Mouse (Mus musculus): Measurements from ENCODE around the gene Krt84. TPM values are rescaled to one million over a fixed set of nuclear protein-coding genes. Genes with fewer than 3 reads are reported as not detected.
A peak's percentile ranks its signal among the peaks of the same experiment; 100 is the strongest.

Krt84 gene
- not detected in 2 replicates for polyA plus RNA-seq (2016; fragmentation: Nextera tagmentation; extraction: Ambion mirVana)

DNA sequence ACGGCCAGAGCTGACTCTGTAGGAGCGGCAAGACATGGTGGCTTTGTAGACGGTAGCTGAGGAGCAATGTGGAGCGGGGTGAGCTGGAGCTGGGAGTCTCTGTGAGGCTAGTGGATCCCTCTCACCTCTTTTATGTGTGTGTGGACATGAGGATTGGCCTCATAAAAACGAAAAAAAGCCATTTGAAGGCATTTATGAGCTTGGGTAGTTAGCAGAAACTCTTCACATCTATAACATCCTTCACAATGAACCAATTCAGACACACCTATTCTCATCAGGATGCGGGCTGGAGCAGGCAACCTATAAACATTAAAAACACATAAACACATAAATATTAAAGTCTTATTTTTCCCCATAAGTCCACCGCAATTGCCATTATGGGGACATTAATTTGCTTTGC lies at the start of gene Krt84:
Krt84 (minus strand) TSS at position 101 of the 400 bp plus-strand sequence.
- H3K9me3 ChIP-seq (replicated peaks), result no peaks in the 10 kb centered on the region
- H3K4me2 ChIP-seq (replicated peaks), result no peak within 1 kb of the TSS
- H3K4me3 ChIP-seq, result no peak within 1 kb of the TSS
- no peak for ATAC-seq (ENCODE audit: low FRiP score)
- H3K27me3 ChIP-seq, result no peaks in the 10 kb centered on the region
- no peaks in the 10 kb centered on the region for H3K36me3 ChIP-seq
- H3K9ac ChIP-seq, result no peak within 1 kb of the TSS
- H3K4me1 ChIP-seq, result peaks cover 7% of the 10 kb centered on the region
- WGBS, result 85% methylated on average over 7 of the region's 7 CpGs
- no peak within 1 kb of the TSS for H3K27ac ChIP-seq

DNA sequence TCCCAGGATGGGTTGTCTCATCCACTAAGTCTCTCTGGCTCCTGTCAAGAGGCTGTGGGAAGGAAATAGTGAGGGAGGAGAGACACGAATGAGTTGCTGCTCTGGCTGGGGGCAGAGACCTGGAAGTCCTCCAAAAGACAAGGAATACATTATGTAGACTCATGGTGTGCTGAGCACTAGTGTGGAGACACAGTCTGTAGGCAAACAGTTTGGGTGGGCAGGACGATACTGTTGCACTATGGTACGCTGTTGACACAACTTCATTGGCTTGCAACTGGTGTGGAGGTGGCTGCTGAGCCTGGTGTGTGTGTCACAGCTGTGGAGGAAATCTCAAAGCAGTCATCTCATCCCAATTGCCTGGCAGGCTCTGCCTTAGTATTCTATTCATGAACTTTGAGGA lies 49.1 kb upstream of the Krt84 start:
- Histone ChIP-seq H3K4me1 (no peaks in the 10 kb centered on the region), H3K9ac (no peak overlapping the region), H3K27ac (no peak overlapping the region), H3K9me3 (replicated peaks) (no peaks in the 10 kb centered on the region), H3K4me2 (replicated peaks) (no peak overlapping the region), H3K27me3 (no peaks in the 10 kb centered on the region), H3K4me3 (no peak overlapping the region), H3K36me3 (no peaks in the 10 kb centered on the region)
- WGBS, result 79% methylated on average over 3 of the region's 3 CpGs
- ATAC-seq (ENCODE audit: low FRiP score), result no peak

- Histone ChIP-seq H3K4me3 (no peak overlapping the region), H3K27me3 (0 out of 2 replicates have a peak, but pooled peaks cover 3% of the 10 kb centered on the region), H3K9ac (no peak overlapping the region), H3K36me3 (no peaks in the 10 kb centered on the region), H3K27ac (no peak overlapping the region), H3K4me1 (no peaks in the 10 kb centered on the region), H3K4me2 (replicated peaks) (no peak overlapping the region), H3K9me3 (replicated peaks) (no peaks in the 10 kb centered on the region)
- 90% methylated on average over 5 of the region's 5 CpGs for WGBS
- no peak for ATAC-seq (ENCODE audit: low FRiP score)
Measured at GRCm38 (mm10) chr15:101575506-101575905, 42.9 kb upstream of the Krt84 start.

DNA sequence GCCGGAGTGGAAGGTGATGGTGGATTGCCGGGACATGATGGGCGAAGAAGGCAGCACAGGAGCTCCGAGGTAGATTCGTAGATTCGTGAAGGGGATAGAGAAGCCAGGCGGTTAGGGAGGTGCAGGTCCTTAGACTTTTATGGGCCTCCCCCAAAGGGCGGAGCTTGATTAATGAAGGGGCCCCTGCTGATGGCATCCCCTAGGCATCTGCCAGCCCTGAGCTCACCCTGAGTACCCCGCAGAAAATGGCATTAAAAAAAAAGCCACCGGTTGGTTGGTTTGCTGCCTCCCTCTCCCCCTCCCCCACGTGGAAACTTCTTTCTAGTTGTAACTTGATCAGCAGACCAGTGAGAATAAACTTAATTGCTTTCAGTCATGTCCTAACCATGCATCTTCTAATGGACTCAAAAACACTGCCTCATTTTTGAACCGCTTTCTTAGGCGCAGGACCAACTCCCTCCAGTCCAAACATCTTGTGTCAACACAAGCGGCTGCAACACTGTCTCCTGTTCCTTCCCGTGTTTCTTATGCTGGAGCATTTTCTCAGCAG lies 41.3 kb upstream of the Krt84 start, which contains the start of gene Krt75:
Krt75 (minus strand) TSS at position 109 of the 550 bp plus-strand sequence.
- no peak for ATAC-seq (ENCODE audit: low FRiP score)
- Histone ChIP-seq H3K4me2 (replicated peaks) (no peak within 1 kb of the TSS), H3K4me3 (no peak within 1 kb of the TSS), H3K27me3 (0 out of 2 replicates have a peak, but pooled peaks cover 3% of the 10 kb centered on the region), H3K9ac (no peak within 1 kb of the TSS), H3K36me3 (no peaks in the 10 kb centered on the region), H3K27ac (no peak within 1 kb of the TSS), H3K9me3 (replicated peaks) (no peaks in the 10 kb centered on the region), H3K4me1 (no peaks in the 10 kb centered on the region)
- WGBS, result 74% methylated on average over 15 of the region's 15 CpGs

DNA sequence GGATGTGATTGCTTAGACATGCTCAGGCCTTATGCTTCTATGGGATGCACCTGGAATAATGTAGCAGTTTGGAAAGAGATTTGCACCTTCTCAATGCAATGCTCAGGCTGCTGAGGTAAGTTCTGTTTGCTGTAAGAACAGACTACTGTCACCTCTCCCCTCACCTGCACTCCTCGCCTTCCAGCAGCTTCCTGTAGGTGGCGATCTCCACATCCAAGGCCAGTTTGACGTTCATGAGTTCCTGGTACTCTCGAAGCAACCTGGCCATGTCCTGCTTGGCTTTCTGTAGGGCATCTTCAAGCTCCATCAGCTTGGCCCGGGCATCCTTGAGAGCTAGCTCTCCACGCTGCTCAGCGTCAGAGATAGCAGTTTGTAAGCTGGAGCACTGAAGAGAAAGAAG lies 35.2 kb upstream of the Krt84 start:
- Histone ChIP-seq H3K27me3 (no peaks in the 10 kb centered on the region), H3K4me2 (replicated peaks) (no peak overlapping the region), H3K4me3 (no peak overlapping the region), H3K27ac (no peak overlapping the region), H3K9ac (no peak overlapping the region), H3K4me1 (no peaks in the 10 kb centered on the region), H3K9me3 (replicated peaks) (no peaks in the 10 kb centered on the region), H3K36me3 (no peaks in the 10 kb centered on the region)
- 50% methylated on average over 7 of the region's 7 CpGs for WGBS
- ATAC-seq (ENCODE audit: low FRiP score), result no peak

DNA sequence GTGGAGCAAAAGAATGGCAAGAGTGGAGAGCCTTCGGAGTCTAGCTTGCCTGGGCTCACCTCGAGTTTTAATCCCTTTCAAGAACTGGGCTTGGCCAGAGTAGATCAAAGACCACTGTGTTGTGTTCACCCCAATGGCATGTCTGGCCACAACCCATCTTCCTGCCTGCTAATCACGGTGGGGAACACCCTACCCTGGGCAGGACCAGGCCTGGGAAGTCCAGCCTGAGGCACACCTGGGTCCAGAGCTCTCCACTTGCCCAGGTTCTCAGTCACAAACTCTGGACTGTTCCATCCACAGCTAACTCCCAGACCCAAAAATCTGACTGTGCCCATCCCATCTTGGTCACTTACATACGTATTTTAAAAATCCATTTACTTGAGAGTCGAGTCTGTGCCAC lies 30.2 kb upstream of the Krt84 start, which contains the start of gene Krt90:
Krt90 (minus strand) TSS at position 101 of the 400 bp plus-strand sequence.
- 76% methylated on average over 5 of the region's 5 CpGs for WGBS
- H3K27ac ChIP-seq, result no peak within 1 kb of the TSS
- H3K4me2 ChIP-seq (replicated peaks), result no peak within 1 kb of the TSS
- peaks cover 8% of the 10 kb centered on the region for H3K4me1 ChIP-seq
- H3K9me3 ChIP-seq (replicated peaks), result no peaks in the 10 kb centered on the region
- H3K9ac ChIP-seq, result no peak within 1 kb of the TSS
- no peak within 1 kb of the TSS for H3K4me3 ChIP-seq
- H3K27me3 ChIP-seq, result peaks cover 4% of the 10 kb centered on the region; the same call in 1 of the 2 replicates
- ATAC-seq (ENCODE audit: low FRiP score), result no peak
- H3K36me3 ChIP-seq, result no peaks in the 10 kb centered on the region

DNA sequence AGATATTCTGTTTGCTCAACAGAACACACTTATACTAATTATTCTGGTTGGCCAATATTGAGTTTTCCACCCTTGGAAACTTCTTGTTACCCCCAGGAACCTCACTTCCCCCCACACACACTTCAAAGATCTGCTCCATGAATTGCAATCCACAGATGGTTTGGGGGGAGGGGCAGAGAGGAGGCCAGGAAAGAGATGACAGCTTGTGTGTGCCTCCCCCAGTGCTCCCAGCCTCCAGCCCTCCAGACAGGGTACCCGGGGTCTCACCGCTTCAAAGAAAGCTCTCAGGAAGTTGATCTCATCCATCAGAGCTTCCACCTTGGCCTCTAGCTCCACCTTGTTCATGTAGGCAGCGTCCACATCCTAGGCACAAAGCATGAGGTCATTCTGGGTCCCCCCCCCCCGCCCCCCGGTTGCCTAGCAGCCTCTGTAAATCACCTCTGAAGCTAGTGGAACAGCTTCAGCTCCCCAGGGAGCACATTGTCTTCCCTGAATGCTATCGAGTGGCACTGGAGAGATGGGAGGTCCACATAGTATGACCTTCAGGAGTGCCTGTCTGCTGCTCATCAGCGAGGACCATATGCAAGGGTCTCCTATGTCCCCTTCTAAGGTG lies 25.5 kb upstream of the Krt84 start:
- no peak for ATAC-seq (ENCODE audit: low FRiP score)

DNA sequence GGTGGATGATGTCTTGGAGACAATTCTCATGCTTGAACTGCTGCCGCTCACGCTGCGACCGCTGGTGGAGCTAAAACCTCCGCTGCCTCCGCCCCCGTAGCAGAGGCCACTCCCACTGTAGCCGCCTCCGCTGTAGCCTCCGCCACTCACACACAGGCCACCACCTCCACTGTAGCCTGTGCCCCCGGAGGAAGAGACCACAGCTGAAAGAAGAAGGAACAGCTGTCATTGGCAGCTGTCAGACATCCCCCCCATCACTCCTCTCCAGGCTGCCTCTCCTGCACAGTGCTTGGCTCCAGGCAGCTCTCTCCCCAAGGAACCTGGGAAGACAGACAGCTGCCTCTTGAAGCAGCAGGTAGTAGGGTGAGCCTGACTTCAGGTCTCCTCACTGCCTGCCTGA lies 20.5 kb upstream of the Krt84 start:
- ATAC-seq (ENCODE audit: low FRiP score), result peak; percentile 76; the same call in 1 of the 2 replicates
- no peak overlapping the region for H3K27ac ChIP-seq
- H3K4me2 ChIP-seq (replicated peaks), result peak overlapping the region; percentile 39
- WGBS, result 1% methylated on average over 11 of the region's 11 CpGs
- no peaks in the 10 kb centered on the region for H3K9me3 ChIP-seq (replicated peaks)
- peak overlapping the region; percentile 41; the same call in 1 of the 2 replicates for H3K9ac ChIP-seq
- H3K27me3 ChIP-seq, result peaks cover 21% of the 10 kb centered on the region
- H3K4me3 ChIP-seq, result no peak overlapping the region
- H3K4me1 ChIP-seq, result peaks cover 17% of the 10 kb centered on the region
- H3K36me3 ChIP-seq, result no peaks in the 10 kb centered on the region

More for the DNA sequence above, 25.5 kb upstream of the Krt84 start:
- Histone ChIP-seq H3K36me3 (no peaks in the 10 kb centered on the region), H3K4me1 (peaks cover 15% of the 10 kb centered on the region), H3K9me3 (replicated peaks) (no peaks in the 10 kb centered on the region), H3K9ac (no peak overlapping the region), H3K4me3 (no peak overlapping the region), H3K27ac (no peak overlapping the region), H3K4me2 (replicated peaks) (no peak overlapping the region), H3K27me3 (peaks cover 12% of the 10 kb centered on the region)
- WGBS, result 5% methylated on average over 7 of the region's 7 CpGs

GRCm38 (mm10) chr15:101552188-101552587 lies 19.6 kb upstream of the Krt84 start:
- 87% methylated on average over 8 of the region's 8 CpGs for WGBS
- Histone ChIP-seq H3K36me3 (no peaks in the 10 kb centered on the region), H3K27me3 (peaks cover 21% of the 10 kb centered on the region), H3K4me3 (no peak overlapping the region), H3K4me2 (replicated peaks) (no peak overlapping the region), H3K9me3 (replicated peaks) (no peaks in the 10 kb centered on the region), H3K9ac (no peak overlapping the region), H3K4me1 (peaks cover 10% of the 10 kb centered on the region), H3K27ac (no peak overlapping the region)
- ATAC-seq (ENCODE audit: low FRiP score), result no peak

GRCm38 (mm10) chr15:101550567-101550966 lies 17.9 kb upstream of the Krt84 start, which contains the start of gene Krt82:
Gene Krt82, minus strand, starts transcription at chr15:101550667.
- Histone ChIP-seq H3K4me2 (replicated peaks) (no peak within 1 kb of the TSS), H3K36me3 (no peaks in the 10 kb centered on the region), H3K4me1 (peaks cover 10% of the 10 kb centered on the region), H3K27me3 (peaks cover 21% of the 10 kb centered on the region), H3K27ac (no peak within 1 kb of the TSS), H3K9ac (no peak within 1 kb of the TSS), H3K9me3 (replicated peaks) (no peaks in the 10 kb centered on the region), H3K4me3 (no peak within 1 kb of the TSS)
- ATAC-seq (ENCODE audit: low FRiP score), result no peak
- 83% methylated on average over 7 of the region's 7 CpGs for WGBS

GRCm38 (mm10) chr15:101544478-101544877 lies 11.9 kb upstream of the Krt84 start:
- Histone ChIP-seq H3K27me3 (no peaks in the 10 kb centered on the region), H3K9ac (no peak overlapping the region), H3K4me1 (peaks cover 6% of the 10 kb centered on the region), H3K27ac (no peak overlapping the region), H3K9me3 (replicated peaks) (no peaks in the 10 kb centered on the region), H3K36me3 (no peaks in the 10 kb centered on the region), H3K4me3 (no peak overlapping the region), H3K4me2 (replicated peaks) (no peak overlapping the region)
- 61% methylated on average over 3 of the region's 3 CpGs for WGBS
- no peak for ATAC-seq (ENCODE audit: low FRiP score)

- WGBS, result 72% methylated on average over 9 of the region's 9 CpGs
Measured at GRCm38 (mm10) chr15:101542543-101542942, 9.9 kb upstream of the Krt84 start.

DNA sequence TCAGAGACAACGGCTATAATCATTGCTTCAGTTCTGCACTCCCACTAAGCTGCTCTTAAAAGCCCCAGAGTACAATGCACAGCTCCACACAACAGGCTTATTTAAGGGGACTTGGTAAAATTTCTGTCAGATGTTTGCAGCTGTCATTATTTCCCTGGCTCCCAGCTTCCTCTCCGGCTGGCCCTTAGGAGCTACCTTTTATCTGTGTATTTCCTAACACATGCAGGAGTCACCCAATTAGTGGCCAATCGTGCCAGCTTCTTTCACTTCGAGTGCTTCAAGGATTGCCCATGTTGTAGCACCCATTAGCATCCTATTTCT lies 5.9 kb upstream of the Krt84 start:
- Histone ChIP-seq H3K4me2 (replicated peaks) (no peak overlapping the region), H3K27me3 (no peaks in the 10 kb centered on the region), H3K9ac (no peak overlapping the region), H3K36me3 (no peaks in the 10 kb centered on the region), H3K27ac (no peak overlapping the region), H3K9me3 (replicated peaks) (no peaks in the 10 kb centered on the region), H3K4me3 (no peak overlapping the region), H3K4me1 (peaks cover 13% of the 10 kb centered on the region)
- WGBS, result 77% methylated on average over 4 of the region's 4 CpGs
- no peak for ATAC-seq (ENCODE audit: low FRiP score)

More at GRCm38 (mm10) chr15:101542543-101542942, 9.9 kb upstream of the Krt84 start:
- H3K27ac ChIP-seq, result peak overlapping the region; percentile 5; the same call in 1 of the 2 replicates
- no peak overlapping the region for H3K4me3 ChIP-seq
- no peak for ATAC-seq (ENCODE audit: low FRiP score)
- peaks cover 6% of the 10 kb centered on the region for H3K4me1 ChIP-seq
- H3K27me3 ChIP-seq, result no peaks in the 10 kb centered on the region
- H3K4me2 ChIP-seq (replicated peaks), result no peak overlapping the region
- no peaks in the 10 kb centered on the region for H3K9me3 ChIP-seq (replicated peaks)
- H3K9ac ChIP-seq, result no peak overlapping the region
- no peaks in the 10 kb centered on the region for H3K36me3 ChIP-seq

All from hindbrain, embryonic 12.5 days (tissue).